Mouse (Mus musculus): ENCODE measurements around the gene Lims1.

GRCm38 (mm10) chr10:58342199-58342598 lies 18.9 kb downstream of the Lims1 start:
- TF ChIP-seq CTCF (IDR thresholded peaks at IDR 0.05; ENCODE audit: control insufficient read depth, insufficient read depth, insufficient read length) (no peak), USF1 (IDR thresholded peaks at IDR 0.05; ENCODE audit: low read depth) (no peak), CEBPB (IDR thresholded peaks at IDR 0.05; ENCODE audit: low read depth) (no peak), MYOG (IDR thresholded peaks at IDR 0.05; ENCODE audit: control insufficient read depth, extremely low read depth, insufficient read length) (no peak), MAX (IDR thresholded peaks at IDR 0.05) (no peak)
